11 mouse cellular contexts compared by ENCODE assay signal in genomic region chr17:36825525-36825924, GRCm38 (mm10). TPM values are rescaled to one million over a fixed set of nuclear protein-coding genes. Genes with fewer than 3 reads are reported as not detected.
A peak's percentile ranks its signal among the peaks of the same experiment; 100 is the strongest.
DNase-seq lines count a peak whose midpoint lies in the region; ATAC-seq and TF ChIP-seq lines count a peak whose summit lies in the region.
"Had no signal": no experiment of that assay in that cellular context is flagged by ENCODE, and none has a peak within 500 bp of the region (broad histone marks: within the 10 kb centered on the region; RNA-seq: fewer than 3 reads in every experiment).

No protein-coding gene starts in this region.

- no peaks in the 10 kb centered on the region for H3K9me3 ChIP-seq in liver, embryonic 12.5 days (replicated peaks)
- no peaks in the 10 kb centered on the region for H3K9me3 ChIP-seq in liver, embryonic 11.5 days (ENCODE audit: control insufficient read depth, low read length)
- H3K9me3 ChIP-seq in hindbrain, postnatal 0 days (ENCODE audit: low read length), result no peaks in the 10 kb centered on the region
- no peaks in the 10 kb centered on the region for H3K9me3 ChIP-seq in stomach, postnatal 0 days (ENCODE audit: control insufficient read depth, low read length)
- H3K9me3 ChIP-seq: embryonic facial prominence, embryonic 12.5 days had no signal

- H3K4me2 ChIP-seq in liver, embryonic 12.5 days, result no peak overlapping the region
- no peak overlapping the region for H3K4me2 ChIP-seq in liver, embryonic 11.5 days
- H3K4me2 ChIP-seq in hindbrain, postnatal 0 days (ENCODE audit: low read depth, low read length), result peak overlapping the region; percentile 38; the same call in 1 of the 2 replicates
- no peak overlapping the region for H3K4me2 ChIP-seq in stomach, postnatal 0 days (replicated peaks; ENCODE audit: low read depth)
- H3K4me2 ChIP-seq: embryonic facial prominence, embryonic 12.5 days had no signal

- in situ Hi-C loops in Patski (cut with MboI; ENCODE audit: low pct_unique_long_range_greater_than_20kb), result no loop called here

- DNase-seq in liver, embryonic 11.5 days (ENCODE audit: low spot score), result no peak
- DNase-seq in Patski (ENCODE audit: low read depth, low spot score), result no peak
- DNase-seq in hindbrain, postnatal 0 days (ENCODE audit: low spot score), result peak; percentile 82
- no peak for DNase-seq in stomach, postnatal 0 days (ENCODE audit: low spot score)
- DNase-seq in urinary bladder, postnatal 10 days (ENCODE audit: low spot score), result no peak
- no peak for DNase-seq in right cerebral cortex, postnatal 36 days (ENCODE audit: low spot score in 2 of 2)
- DNase-seq in gastrocnemius, postnatal 10 days, result no peak

- WGBS in liver, embryonic 12.5 days (ENCODE audit: insufficient replicate concordance), result 23% methylated on average over 4 of the region's 4 CpGs
- 22% methylated on average over 4 of the region's 4 CpGs for WGBS in liver, embryonic 11.5 days
- WGBS in hindbrain, postnatal 0 days, result 26% methylated on average over 4 of the region's 4 CpGs
- 25% methylated on average over 4 of the region's 4 CpGs for WGBS in stomach, postnatal 0 days

- H3K4me1 ChIP-seq in liver, embryonic 12.5 days, result 0 out of 2 replicates have a peak, but pooled peaks cover 5% of the 10 kb centered on the region
- H3K4me1 ChIP-seq in liver, embryonic 11.5 days (replicated peaks; ENCODE audit: control insufficient read depth, insufficient read depth, low read length), result no peaks in the 10 kb centered on the region
- H3K4me1 ChIP-seq in hindbrain, postnatal 0 days (ENCODE audit: insufficient read depth, low read length), result no peaks in the 10 kb centered on the region
- H3K4me1 ChIP-seq in stomach, postnatal 0 days (replicated peaks; ENCODE audit: control insufficient read depth, insufficient read depth), result no peaks in the 10 kb centered on the region
- H3K4me1 ChIP-seq: embryonic facial prominence, embryonic 12.5 days had no signal

- no peaks in the 10 kb centered on the region for H3K36me3 ChIP-seq in liver, embryonic 12.5 days
- H3K36me3 ChIP-seq in liver, embryonic 11.5 days (ENCODE audit: control insufficient read depth, insufficient read depth, low read length), result no peaks in the 10 kb centered on the region
- H3K36me3 ChIP-seq in hindbrain, postnatal 0 days (ENCODE audit: insufficient read depth, low read length), result no peaks in the 10 kb centered on the region
- H3K36me3 ChIP-seq in stomach, postnatal 0 days (ENCODE audit: control insufficient read depth, insufficient read depth, low read length), result no peaks in the 10 kb centered on the region
- H3K36me3 ChIP-seq: embryonic facial prominence, embryonic 12.5 days had no signal

- peak; percentile 53; the same call in 1 of the 2 replicates for ATAC-seq in liver, embryonic 12.5 days
- no peak; the same call in 1 of the 2 replicates for ATAC-seq in liver, embryonic 11.5 days (replicated peaks; ENCODE audit: low FRiP score)
- peak; percentile 59 for ATAC-seq in Patski
- peak; percentile 89 for ATAC-seq in hindbrain, postnatal 0 days
- ATAC-seq in stomach, postnatal 0 days (ENCODE audit: low FRiP score, low TSS enrichment), result peak; percentile 60; the same call in 1 of the 2 replicates

- CTCF ChIA-PET in Patski (lab: Charles Lee), result interaction anchor here (0.7 to 2.7 kb wide), 5 partner anchors 9 to 40 kb away, joined by 3 to 23 read pairs (median 3); partner anchors contain the start of gene Trim26

- no peak for TF ChIP-seq EP300 in stomach, postnatal 0 days (optimal IDR thresholded peaks at IDR 0.05)

- no peak overlapping the region for H3K4me3 ChIP-seq in liver, embryonic 12.5 days
- no peak overlapping the region for H3K4me3 ChIP-seq in liver, embryonic 11.5 days (ENCODE audit: low read depth, low read length)
- H3K4me3 ChIP-seq in hindbrain, postnatal 0 days (ENCODE audit: low read length), result no peak overlapping the region
- H3K4me3 ChIP-seq in stomach, postnatal 0 days (ENCODE audit: low read depth, low read length), result no peak overlapping the region
- H3K4me3 ChIP-seq: embryonic facial prominence, embryonic 12.5 days had no signal

- TF ChIP-seq CTCF in Patski (IDR thresholded peaks at IDR 0.05), result no peak
- peak; percentile 61 for TF ChIP-seq CTCF in hindbrain, postnatal 0 days (IDR thresholded peaks at IDR 0.05; ENCODE audit: low read depth)
- peak; percentile 56 for TF ChIP-seq CTCF in stomach, postnatal 0 days (IDR thresholded peaks at IDR 0.05; ENCODE audit: low read depth)

- H3K9ac ChIP-seq in liver, embryonic 12.5 days, result no peak overlapping the region
- no peak overlapping the region for H3K9ac ChIP-seq in liver, embryonic 11.5 days (ENCODE audit: low read depth, low read length)
- no peak overlapping the region for H3K9ac ChIP-seq in hindbrain, postnatal 0 days (replicated peaks; ENCODE audit: low read length)
- no peak overlapping the region for H3K9ac ChIP-seq in stomach, postnatal 0 days (ENCODE audit: low read length)
- H3K9ac ChIP-seq: embryonic facial prominence, embryonic 12.5 days had no signal

- POLR2A ChIA-PET in Patski (lab: Charles Lee), result no interaction called here

- H3K27me3 ChIP-seq in liver, embryonic 12.5 days (replicated peaks), result peaks cover 10% of the 10 kb centered on the region; the same call in 1 of the 2 replicates
- peaks cover 3% of the 10 kb centered on the region; the same call in 1 of the 2 replicates for H3K27me3 ChIP-seq in liver, embryonic 11.5 days (replicated peaks; ENCODE audit: control insufficient read depth, insufficient read depth, low read length)
- H3K27me3 ChIP-seq in Patski, result peaks cover 20% of the 10 kb centered on the region
- 0 out of 2 replicates have a peak, but pooled peaks cover 4% of the 10 kb centered on the region for H3K27me3 ChIP-seq in hindbrain, postnatal 0 days (ENCODE audit: insufficient read depth, low read length)
- H3K27me3 ChIP-seq in stomach, postnatal 0 days (ENCODE audit: control insufficient read depth, insufficient read depth, low read length), result no peaks in the 10 kb centered on the region
- H3K27me3 ChIP-seq: embryonic facial prominence, embryonic 12.5 days had no signal

- no peak overlapping the region for H3K27ac ChIP-seq in liver, embryonic 12.5 days
- H3K27ac ChIP-seq in liver, embryonic 11.5 days (ENCODE audit: low read depth, low read length), result no peak overlapping the region
- H3K27ac ChIP-seq in hindbrain, postnatal 0 days, result no peak overlapping the region
- no peak overlapping the region for H3K27ac ChIP-seq in stomach, postnatal 0 days (replicated peaks)
- H3K27ac ChIP-seq: embryonic facial prominence, embryonic 12.5 days had no signal

RNA-seq across cellular contexts. Expression of gene Trim26, which starts 11.4 kb away (rescaled TPM):
- 14.4 and 16.2 TPM in 2 replicates for polyA plus RNA-seq in liver, embryonic 12.5 days (2016; fragmentation: Nextera tagmentation; extraction: Ambion mirVana)
- 16.6 and 20.7 TPM in 2 replicates for polyA plus RNA-seq in liver, embryonic 11.5 days (2014; fragmentation: Nextera tagmentation; extraction: Ambion mirVana)
- 38.9 TPM for polyA plus RNA-seq in Patski (2021)
- total RNA-seq in hindbrain, postnatal 0 days (2014; rRNA removed), result 21.6 and 27.9 TPM in 2 replicates
- polyA plus RNA-seq in hindbrain, postnatal 0 days (2015; fragmentation: Nextera tagmentation; extraction: Ambion mirVana), result 46.7 and 50.6 TPM in 2 replicates
- polyA plus RNA-seq in stomach, postnatal 0 days (2015; fragmentation: Nextera tagmentation; extraction: Ambion mirVana), result 22.9 and 24.0 TPM in 2 replicates
- total RNA-seq in gastrocnemius, postnatal 10 days (2021), result 10 to 100 TPM; 15.0 to 19.2 TPM

RNA-seq across cellular contexts. Expression of gene H2-M10.6, which starts 13.6 kb away (rescaled TPM):
- polyA plus RNA-seq in liver, embryonic 12.5 days (2016; fragmentation: Nextera tagmentation; extraction: Ambion mirVana), result not detected in 2 replicates
- not detected in 2 replicates for polyA plus RNA-seq in liver, embryonic 11.5 days (2014; fragmentation: Nextera tagmentation; extraction: Ambion mirVana)
- not detected for polyA plus RNA-seq in Patski (2021)
- not detected in 2 replicates for total RNA-seq in hindbrain, postnatal 0 days (2014; rRNA removed)
- not detected in 2 replicates for polyA plus RNA-seq in hindbrain, postnatal 0 days (2015; fragmentation: Nextera tagmentation; extraction: Ambion mirVana)
- polyA plus RNA-seq in stomach, postnatal 0 days (2015; fragmentation: Nextera tagmentation; extraction: Ambion mirVana), result not detected in 2 replicates
- not detected for total RNA-seq in gastrocnemius, postnatal 10 days (2021)
- total RNA-seq: left cerebral cortex, postnatal 25 days had no signal
- polyA plus RNA-seq: embryonic facial prominence, embryonic 12.5 days; spleen, adult 2 months had no signal

RNA-seq across cellular contexts. Expression of gene Trim15, which starts 41.5 kb away (rescaled TPM):
- polyA plus RNA-seq in liver, embryonic 12.5 days (2016; fragmentation: Nextera tagmentation; extraction: Ambion mirVana), result 0.38 and 0.43 TPM in 2 replicates
- polyA plus RNA-seq in liver, embryonic 11.5 days (2014; fragmentation: Nextera tagmentation; extraction: Ambion mirVana), result 0.18 and 0.29 TPM in 2 replicates
- 0.31 TPM for polyA plus RNA-seq in Patski (2021)
- 0.47 TPM in 1 of 2 replicates, not detected in the other for total RNA-seq in hindbrain, postnatal 0 days (2014; rRNA removed)
- 0.40 and 0.66 TPM in 2 replicates for polyA plus RNA-seq in hindbrain, postnatal 0 days (2015; fragmentation: Nextera tagmentation; extraction: Ambion mirVana)
- polyA plus RNA-seq in stomach, postnatal 0 days (2015; fragmentation: Nextera tagmentation; extraction: Ambion mirVana), result 2.0 and 2.1 TPM in 2 replicates
- total RNA-seq in gastrocnemius, postnatal 10 days (2021), result not detected
- total RNA-seq: left cerebral cortex, postnatal 25 days had no signal

RNA-seq across cellular contexts. Expression of gene Trim10, which starts 43.8 kb away (rescaled TPM):
- polyA plus RNA-seq in liver, embryonic 12.5 days (2016; fragmentation: Nextera tagmentation; extraction: Ambion mirVana), result 227 and 235 TPM in 2 replicates
- 70.1 and 81.4 TPM in 2 replicates for polyA plus RNA-seq in liver, embryonic 11.5 days (2014; fragmentation: Nextera tagmentation; extraction: Ambion mirVana)
- 0.04 TPM for polyA plus RNA-seq in Patski (2021)
- total RNA-seq in hindbrain, postnatal 0 days (2014; rRNA removed), result 0.11 TPM in 1 of 2 replicates, not detected in the other
- 0.19 and 0.23 TPM in 2 replicates for polyA plus RNA-seq in hindbrain, postnatal 0 days (2015; fragmentation: Nextera tagmentation; extraction: Ambion mirVana)
- 0.28 and 0.32 TPM in 2 replicates for polyA plus RNA-seq in stomach, postnatal 0 days (2015; fragmentation: Nextera tagmentation; extraction: Ambion mirVana)
- 1 to 10 TPM in 1 of 2 experiments, not detected in 1; 1.7 TPM for total RNA-seq in gastrocnemius, postnatal 10 days (2021)
- total RNA-seq: left cerebral cortex, postnatal 25 days had no signal

RNA-seq across cellular contexts. Expression of gene H2-M10.5, which starts 52.8 kb away (rescaled TPM):
- polyA plus RNA-seq in liver, embryonic 12.5 days (2016; fragmentation: Nextera tagmentation; extraction: Ambion mirVana), result not detected in 2 replicates
- not detected in 2 replicates for polyA plus RNA-seq in liver, embryonic 11.5 days (2014; fragmentation: Nextera tagmentation; extraction: Ambion mirVana)
- not detected for polyA plus RNA-seq in Patski (2021)
- total RNA-seq in hindbrain, postnatal 0 days (2014; rRNA removed), result not detected in 2 replicates
- not detected in 2 replicates for polyA plus RNA-seq in hindbrain, postnatal 0 days (2015; fragmentation: Nextera tagmentation; extraction: Ambion mirVana)
- not detected in 2 replicates for polyA plus RNA-seq in stomach, postnatal 0 days (2015; fragmentation: Nextera tagmentation; extraction: Ambion mirVana)
- total RNA-seq in gastrocnemius, postnatal 10 days (2021), result not detected
- total RNA-seq: left cerebral cortex, postnatal 25 days had no signal
- polyA plus RNA-seq: embryonic facial prominence, embryonic 12.5 days; spleen, adult 2 months had no signal
